Mouse (Mus musculus) megakaryocyte, adult 5-6 weeks (primary cell): ENCODE results near the gene Magi1. TPM values are rescaled to one million over a fixed set of nuclear protein-coding genes. Genes with fewer than 3 reads are reported as not detected.

Source experiments
- ATAC-seq: 2 replicates; pipeline ENCODE4 v1.8.0; 2016; ENCODE audit warnings: mild to moderate bottlenecking, inconsistent platforms; ENCODE audit not compliant: poor library complexity, severe bottlenecking
- total RNA-seq, 2 experiments: library from RNA; stranded (forward) in 1 of 2; stranded (reverse) in 1 of 2; fragments of 153-499, 151-499 nt in 1 of 2; fragments of 221-1000, 200-1000 nt in 1 of 2; gene quantifications; 2 replicates each; pipeline versions ENCODE4 v1.2.3 to v1.2.4; 2015 to 2017

Gene Magi1
- total RNA-seq, 2 experiments from 2014 or later = 0.09 TPM; not detected in 1

DNA sequence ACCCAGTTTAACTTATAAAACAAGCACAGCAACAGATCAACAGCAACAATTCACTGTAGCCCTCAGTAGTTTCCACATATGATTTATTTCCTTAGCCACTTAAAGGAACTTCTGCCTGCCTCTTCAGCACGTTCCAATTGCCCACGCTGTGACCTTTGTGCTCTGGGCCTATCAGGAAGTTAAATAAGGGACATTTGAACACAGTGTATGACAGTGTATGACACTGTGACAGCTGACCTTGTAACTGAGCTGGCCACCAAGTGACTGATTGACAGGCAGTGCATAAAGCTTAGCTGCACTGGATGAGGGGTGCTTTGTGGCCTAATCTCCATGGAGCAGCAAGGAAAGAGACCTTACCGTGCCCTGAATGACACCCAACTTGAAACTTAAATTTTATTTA, 525.6 kb downstream of the Magi1 start:
- peak; percentile 16; the same call in 1 of the 2 replicates for ATAC-seq

DNA sequence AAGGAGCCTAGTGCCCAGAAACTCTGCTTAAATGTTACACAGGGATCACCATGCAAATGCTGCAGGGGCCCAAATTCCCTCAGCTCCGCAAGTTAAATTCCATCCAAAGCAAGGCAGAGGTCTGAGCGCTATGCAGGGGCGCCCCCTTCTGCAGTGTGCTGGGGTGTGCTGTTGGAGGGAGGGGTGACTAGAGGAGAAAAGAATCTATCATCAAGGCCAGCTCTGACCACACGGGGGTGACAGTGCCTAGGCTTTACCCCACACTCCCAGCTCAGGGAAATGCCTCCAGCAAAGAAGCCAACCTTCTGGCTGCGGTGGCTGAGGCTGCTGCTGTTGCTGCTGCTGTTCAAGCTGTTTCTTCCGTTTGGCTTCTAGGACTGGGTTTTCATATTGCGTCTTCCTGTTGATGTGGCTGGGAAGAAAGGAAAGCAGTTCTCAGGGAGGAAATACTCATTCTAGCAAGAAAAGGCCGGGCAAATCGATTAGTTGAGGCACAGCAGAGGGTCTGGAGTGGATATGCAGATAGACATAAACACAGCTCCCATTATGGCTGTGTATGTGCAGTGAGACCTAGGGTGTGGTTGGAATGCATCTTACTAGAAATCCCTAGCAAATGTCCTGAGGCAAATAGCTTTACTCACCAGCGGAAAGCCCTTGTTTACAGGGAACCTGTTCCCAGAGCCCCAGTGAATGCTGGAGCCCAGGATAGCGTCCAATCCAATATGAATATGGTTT, 526.2 kb downstream of the Magi1 start:
- peak; percentile 95 for ATAC-seq

DNA sequence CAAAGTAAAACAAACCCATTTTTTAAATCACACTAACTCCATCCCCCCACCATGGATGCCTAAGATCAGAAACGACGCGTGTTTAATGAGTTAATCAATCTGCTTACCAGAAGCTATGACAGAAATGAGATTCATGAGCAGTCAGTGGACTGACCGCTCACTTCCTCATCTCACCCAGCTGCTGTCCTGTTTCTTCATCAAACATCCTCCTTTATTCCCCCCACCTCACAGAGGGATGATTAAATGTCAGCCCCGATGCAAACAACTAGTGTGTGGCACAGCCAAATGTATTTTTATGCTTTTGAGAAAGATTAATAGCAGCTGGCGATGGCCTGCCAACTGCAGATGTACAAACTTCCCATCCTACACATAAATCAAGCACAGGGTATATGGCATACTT, 540.6 kb downstream of the Magi1 start:
- no peak for ATAC-seq

DNA sequence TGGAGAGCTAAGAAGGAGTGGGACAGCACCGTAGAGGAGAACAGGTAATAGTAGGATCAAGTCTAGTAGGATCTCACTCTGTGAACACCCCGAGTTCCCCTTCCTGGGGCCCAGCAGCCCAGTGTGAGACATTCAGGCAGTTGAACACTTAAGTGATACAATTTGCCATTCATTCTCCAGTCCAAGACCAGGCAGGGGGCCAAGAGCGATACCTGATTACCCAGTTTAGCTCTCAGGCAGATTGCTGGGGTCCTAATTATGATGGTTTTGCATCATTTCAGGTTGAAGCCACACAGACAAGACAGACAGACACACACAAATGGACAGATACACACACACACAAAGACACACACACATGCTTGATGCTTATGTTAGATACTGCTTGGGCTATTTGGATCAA, 543.9 kb downstream of the Magi1 start:
- ATAC-seq = no peak

DNA sequence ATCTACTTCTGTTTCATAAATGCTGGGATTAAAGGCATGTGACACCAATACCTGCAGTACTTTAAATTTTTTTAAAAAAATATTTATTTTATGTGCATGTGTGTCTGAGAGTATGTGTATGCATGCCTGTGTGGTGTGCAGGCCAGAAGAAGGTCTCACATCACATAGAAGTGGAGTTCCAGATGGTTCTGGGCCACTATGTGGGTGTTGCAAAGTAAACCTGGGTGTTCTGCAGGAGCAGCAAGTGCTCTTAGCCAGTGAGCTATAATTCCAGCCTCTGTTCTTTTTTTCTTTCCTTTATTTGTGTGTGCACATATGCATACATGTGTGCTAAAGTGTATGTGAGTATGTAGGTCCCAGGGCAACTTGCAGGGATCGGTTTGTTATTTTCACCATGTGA, 546.6 kb downstream of the Magi1 start:
- ATAC-seq = no peak

DNA sequence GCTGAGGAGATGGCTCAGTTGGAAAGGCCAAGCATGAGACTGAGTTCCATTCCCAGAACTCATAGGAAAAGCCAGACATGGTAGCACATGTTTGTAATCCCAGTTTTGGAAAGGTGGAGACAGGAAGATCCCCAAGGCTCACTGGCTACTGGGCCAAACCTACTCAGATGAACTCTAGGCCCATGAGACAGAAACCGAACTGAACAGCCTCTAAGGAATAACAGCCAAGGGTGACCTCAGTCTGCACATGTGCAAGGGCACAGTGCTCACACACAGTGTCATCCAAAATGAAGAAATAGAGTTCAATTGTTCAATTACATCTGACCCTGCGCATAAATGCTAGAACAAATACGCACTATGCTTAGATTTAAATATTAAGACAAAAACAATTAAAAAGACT, 547.6 kb downstream of the Magi1 start:
- no peak for ATAC-seq

DNA sequence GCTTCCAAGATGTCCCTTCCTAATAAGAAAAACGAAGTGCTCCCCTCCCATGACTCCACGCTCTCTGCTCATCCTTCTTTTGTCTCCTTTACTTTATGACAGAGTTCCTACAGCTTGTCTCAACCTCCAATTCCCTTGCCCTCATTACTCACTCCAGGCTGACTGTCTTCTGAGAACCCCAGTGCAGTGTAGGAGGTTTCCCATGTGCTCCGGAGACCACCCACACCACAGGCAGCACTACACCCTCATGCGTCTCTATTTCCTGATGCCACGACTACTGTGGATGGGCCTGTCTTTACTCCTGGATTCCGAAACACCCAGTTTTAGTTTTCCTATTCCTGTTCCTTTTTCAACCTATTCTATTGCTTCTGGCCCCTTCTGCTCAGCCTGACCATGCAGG, 549.9 kb downstream of the Magi1 start:
- no peak for ATAC-seq

DNA sequence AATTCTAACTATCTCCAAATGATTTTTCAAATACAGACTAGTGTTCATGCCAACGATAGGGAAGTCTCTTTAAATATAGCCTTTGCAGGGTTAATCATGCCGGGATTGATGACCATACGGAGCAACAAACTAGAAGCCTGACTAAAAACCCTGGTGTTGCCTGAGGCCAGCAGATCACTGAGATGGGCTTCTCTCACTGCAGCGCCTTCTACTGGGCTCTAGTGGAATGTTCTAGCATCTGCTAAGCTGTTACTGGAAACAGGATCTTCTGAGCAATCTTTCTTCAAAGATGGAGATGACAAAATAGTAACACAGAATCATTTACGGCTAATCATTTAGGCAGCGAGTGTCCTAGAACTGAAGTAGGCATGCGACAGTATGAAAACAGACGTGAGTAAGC, 554.0 kb downstream of the Magi1 start:
- ATAC-seq = no peak

DNA sequence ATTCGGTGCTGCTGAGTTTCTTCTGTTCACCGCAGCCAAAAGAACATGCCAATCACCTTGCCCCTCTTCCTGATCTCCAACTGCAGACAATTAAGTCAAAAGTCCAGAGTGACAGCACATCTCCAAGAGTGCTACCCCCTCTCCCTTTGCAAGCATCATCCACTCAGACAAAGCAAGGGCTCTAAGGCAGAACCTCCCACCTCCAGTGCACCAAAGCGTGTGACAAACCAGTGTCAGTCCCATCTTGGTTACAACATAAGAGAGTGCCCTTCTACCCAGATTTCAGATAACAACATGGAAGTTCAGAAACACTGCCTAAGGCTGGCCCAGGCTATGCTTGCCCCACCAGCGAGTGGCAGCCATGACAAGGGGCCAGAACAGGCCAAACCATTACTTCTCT, 554.9 kb downstream of the Magi1 start:
- no peak for ATAC-seq

DNA sequence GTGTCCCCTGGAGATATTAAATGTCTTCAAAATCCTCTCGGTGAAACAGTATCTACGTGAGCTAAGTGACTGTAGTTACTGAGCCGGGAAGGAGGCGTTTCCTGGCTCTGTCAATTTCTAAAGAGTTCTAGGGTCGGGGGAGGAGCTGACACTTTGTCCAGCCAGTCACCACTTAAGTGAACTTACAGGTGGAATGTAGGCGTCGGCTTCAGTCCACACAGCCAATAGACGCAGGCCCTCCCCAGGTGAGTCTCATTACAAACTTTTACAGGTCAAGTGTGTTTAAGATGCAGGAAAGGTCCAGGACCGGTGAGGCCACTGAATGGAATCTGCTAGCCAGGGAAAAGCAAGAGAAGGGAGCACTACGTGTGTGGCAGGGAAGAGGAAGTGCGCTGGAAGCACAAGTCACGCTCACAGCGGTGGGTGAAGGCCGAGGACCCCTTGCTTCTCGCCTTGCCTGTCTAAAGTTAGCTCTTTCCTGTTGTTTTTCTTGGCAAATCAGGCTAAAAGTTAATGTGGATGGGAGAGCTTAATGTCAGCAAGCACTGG, 556.0 kb downstream of the Magi1 start:
- ATAC-seq = 0 out of 2 replicates have a peak, but pooled peaks have one; percentile 37

DNA sequence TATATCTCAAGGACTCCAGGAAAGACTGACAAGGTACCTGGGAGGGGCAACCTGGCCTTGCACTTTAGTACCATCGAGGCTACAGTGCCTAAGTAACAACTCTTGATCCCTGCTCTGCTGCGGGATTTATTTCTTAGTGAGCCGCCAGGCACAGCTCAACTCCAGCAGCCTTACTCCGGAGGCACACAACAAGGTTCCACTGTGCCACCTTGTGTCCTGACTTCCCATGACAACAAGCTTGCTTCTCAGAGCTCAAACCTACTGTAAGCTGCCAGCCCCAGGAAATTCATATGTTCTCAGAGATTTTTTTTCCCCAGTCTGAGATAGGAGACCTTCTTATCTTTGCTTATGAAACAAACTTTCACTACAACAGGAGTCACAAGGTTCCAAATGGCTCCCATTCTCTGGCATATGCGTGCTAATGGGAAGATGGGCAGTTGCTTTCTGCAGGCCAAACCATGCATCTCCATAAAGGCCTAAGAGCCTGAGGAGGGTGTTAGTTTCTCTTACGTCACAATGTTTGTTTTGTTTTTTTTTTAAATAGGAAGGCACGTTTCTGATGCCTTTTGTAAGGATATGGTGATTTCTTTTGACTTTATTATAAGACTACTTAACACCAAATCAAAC, 556.8 kb downstream of the Magi1 start:
- ATAC-seq = no peak

DNA sequence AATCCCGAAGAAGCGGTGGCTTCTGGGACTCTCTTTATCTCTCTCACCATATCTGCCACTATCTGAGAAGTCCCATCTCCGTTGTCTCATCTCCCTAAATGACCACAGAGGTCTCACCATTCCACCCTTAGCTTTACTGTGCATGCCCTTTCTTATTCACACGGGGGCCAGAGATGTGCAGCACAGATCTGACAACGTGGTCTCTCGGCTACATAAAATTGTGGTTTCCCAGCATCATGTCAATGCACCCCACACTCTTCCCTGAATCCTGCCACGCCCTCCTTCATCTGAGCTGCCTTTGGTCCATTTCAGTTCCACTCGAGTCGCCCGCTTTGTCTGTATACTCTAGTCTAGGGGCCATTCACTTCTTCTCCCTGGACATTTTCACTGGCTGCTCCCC, 557.6 kb downstream of the Magi1 start:
- ATAC-seq = no peak

DNA sequence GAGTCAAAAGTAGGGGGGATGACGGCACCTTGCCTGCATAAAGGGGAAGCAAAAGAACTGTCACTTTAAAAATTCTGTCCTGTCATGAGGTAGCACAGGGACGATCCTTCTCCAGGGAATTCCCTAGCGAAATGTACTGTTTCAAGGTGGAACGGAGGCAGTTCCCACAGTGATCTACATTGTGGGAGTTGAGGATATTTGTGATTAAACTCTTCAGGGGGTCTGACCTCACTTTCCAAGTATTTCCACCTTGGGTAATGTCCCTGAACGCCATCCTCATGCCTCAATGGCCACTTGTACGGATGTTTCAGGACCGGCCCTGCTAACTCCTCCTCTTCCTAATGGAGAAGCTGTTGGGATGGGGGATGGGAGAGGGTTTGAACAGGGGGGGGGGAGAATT, 559.0 kb downstream of the Magi1 start:
- no peak for ATAC-seq

DNA sequence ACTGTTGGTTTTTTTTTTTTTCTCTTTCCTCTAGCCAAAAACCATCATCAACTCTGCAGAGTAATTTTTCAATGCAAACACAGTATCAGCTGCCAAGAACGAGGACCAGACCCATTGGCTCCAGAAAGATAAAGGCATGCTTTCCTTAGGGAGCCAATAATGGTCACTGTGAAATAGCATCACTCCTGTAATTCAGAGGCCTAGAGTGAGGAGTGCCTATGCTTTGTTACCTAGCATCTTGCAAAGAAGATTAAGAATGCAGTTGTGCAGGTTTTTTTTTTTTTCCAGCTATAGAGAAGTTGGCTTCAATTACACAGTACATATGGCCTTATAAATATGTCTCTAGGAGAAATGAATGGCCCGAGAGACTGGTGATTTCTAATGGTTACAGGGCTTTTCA, 560.5 kb downstream of the Magi1 start:
- ATAC-seq = no peak

DNA sequence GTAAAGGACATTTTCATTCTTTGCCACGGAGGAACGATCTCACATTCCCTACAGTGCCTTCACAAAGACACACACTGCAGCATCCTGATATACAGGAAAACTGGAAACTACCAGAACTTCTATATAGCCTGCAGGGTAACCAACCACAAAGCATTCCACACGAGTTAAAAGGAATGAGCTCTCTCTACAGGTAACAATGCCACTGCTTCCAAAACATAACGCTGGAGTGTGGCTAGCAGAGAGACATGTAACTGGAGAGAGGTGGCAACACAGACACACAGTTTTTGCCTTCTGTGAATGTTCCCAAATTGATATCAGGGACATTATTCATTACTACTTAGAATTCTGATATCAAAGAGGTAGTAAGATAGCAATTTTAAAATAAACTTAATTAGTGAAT, 564.2 kb downstream of the Magi1 start:
- no peak for ATAC-seq

DNA sequence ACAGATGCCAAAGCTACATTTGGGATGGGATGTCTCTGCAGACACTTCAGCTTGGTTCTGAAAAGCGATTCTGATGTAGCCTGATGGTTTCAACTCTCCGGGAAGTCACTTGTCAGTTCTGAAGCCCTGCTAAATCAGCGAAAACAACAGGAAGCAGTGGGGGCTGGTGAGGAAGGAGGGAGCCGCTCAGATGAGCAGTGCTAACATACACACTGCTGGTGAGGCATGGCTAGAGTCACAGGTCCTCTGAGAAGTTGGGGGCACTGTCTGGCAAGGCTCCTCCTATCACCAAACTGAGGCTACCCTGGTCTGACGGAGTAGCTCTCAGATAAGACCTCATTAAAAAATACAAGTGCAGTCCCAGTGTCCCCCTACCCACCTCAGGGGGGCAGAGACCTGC, 565.3 kb downstream of the Magi1 start:
- no peak for ATAC-seq

DNA sequence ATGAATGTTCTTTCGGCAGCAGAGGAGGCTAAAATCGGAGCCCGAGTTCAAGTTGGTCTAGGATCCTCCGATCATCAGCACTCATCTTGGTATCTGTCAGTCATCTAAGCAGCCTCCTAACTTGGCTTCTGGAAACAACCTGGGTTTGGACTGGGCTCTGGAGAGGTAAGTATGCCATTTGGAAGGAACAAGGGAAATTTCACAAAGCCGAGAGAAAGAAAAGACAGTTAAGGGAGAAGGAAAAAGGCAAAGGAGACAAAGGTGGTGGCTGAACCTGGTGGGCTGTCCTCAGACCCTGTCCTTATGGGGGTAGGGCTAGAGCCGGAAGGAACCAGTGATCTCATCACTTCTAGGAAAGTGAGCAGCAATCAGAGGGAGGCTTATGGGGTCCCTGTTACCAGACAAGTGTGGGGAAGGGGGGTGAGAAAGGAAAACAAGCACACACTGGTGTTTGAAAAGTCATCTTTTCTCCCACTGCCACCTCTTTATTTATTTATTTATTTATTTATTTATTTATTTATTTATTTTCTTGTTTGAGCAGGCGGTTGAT, 565.8 kb downstream of the Magi1 start:
- no peak for ATAC-seq

DNA sequence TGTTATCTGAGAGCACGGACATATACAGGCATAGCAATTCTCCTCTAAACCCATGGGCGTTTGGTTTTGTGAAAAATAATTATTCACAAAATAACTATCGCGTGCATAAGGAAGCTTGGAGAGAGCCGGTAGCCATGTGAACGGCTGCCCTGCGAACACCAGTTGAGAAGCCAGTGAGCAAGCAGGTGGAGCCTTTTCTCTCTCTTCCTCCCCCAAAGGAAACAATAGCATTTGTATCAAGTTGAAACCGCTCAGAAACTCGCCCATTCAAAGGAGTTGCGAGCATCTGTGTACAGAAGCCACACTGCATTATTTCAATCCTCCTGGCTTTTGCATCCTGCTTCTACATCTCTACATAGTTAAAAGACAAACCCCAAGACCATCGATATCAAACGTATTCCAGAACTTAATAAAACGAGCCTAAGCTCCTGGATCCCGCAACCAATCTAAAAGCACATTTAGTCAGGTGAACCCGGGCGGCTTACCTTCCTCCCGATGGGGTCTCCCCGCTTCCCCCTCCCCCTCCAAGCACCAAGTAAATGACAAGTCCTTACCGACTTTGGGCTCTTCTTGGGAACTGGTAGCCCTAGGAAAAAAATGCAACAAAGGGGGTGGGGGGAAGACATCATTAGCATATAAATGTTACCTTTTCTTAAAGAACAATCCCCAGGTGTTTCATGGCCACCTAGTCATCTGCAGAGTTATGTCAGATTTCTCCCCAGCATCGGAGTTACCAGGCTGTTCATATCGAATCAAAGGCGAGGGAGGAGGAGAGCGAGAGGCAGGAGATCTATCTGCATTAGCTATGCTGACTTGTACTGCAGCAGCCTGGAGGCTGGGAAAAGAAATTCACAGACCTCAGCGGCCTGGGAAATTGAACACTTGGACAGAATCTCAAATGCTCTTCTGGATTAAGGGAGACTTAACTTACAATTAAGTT, 566.8 kb downstream of the Magi1 start:
- no peak for ATAC-seq

DNA sequence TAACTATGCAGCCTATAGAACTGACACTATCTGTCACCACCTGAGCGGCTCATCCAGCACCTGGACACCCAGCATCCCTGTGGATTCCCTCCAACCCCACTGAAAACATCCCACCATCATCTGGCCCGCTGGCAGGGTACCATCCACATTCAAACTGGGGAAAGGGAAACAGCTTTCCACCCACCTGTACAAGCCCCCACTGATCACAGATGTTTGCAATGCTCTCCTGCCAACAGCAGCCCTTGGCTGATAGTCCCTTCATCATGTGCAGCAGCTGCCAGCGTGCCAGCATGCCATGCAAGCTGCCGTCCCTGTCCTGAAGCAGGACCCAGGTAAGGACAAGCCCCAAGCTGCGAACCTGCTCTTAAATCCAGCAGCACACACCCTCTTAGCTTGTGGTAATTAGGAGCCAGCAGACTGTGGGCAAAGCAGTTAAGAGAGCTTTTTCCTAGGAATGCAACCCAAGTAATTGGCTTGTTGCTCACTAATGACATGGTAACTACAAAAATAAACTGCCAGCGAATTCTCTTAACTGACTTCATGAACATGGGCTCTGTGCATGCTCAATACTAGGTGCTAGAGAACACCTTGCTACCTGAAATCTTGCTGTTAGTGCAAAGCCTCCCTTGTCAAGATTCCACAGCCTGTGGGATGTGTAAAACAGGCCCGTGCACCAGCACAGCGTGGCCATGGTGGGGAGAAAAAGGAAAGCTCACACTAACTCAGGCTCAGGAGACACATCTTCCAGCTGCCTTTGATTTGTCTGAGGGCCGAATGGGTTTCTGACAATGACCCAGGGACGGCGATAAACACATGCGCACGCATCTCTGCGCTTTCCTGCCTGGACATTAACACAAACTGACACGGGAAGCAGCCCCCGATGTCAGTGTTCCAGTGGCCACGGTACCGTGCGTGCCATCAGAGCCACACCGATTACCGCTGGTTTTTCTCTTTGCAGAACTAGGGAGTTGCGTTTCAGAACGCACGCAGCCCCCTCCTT, 568.2 kb downstream of the Magi1 start:
- ATAC-seq = no peak

DNA sequence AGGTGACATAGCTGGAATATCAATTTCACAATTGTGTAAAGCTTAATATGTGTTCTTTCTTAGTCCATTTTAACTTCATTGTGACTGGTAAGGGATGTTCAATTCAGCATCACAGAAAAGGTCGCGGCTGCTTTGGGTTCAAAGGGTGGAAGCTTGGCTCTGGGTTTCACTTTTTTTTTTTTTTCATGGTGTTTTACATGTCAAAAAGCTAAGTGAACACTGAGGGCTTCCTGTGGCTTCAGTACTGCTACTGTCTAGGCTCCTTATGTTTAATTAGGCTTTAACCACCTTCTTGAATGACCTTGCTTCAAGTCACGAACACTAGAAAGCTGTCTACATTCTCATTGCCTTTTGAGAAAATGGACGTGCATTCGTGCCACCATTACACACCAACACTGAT, 579.4 kb downstream of the Magi1 start:
- no peak for ATAC-seq
